Comparison of ENCODE assay signal across 25 mouse cellular contexts in genomic region chr14:58907932-58908331, GRCm38 (mm10).
DNase-seq lines count a peak whose midpoint lies in the region; ATAC-seq and TF ChIP-seq lines count a peak whose summit lies in the region.
"Had no signal": no experiment of that assay in that cellular context is flagged by ENCODE, and none has a peak within 500 bp of the region (broad histone marks: within the 10 kb centered on the region; RNA-seq: fewer than 3 reads in every experiment).

No protein-coding gene starts in this region.

- no peak for TF ChIP-seq CTCF in lung, postnatal 0 days (IDR thresholded peaks at IDR 0.05)

- no peaks in the 10 kb centered on the region for H3K36me3 ChIP-seq in lung, postnatal 0 days (ENCODE audit: insufficient read depth, low read length)
- H3K36me3 ChIP-seq in embryonic facial prominence, embryonic 10.5 days (replicated peaks) = no peaks in the 10 kb centered on the region
- H3K36me3 ChIP-seq: heart, embryonic 13.5 days; hindbrain, embryonic 13.5 days; liver, embryonic 15.5 days had no signal

- WGBS in lung, postnatal 0 days = 53% methylated on average over 3 of the region's 3 CpGs
- 43% methylated on average over 3 of the region's 3 CpGs for WGBS in embryonic facial prominence, embryonic 10.5 days

- no peak overlapping the region for H3K4me3 ChIP-seq in lung, postnatal 0 days (ENCODE audit: low read depth, low read length)
- no peak overlapping the region for H3K4me3 ChIP-seq in embryonic facial prominence, embryonic 10.5 days
- H3K4me3 ChIP-seq: heart, adult 2 months; heart, embryonic 13.5 days; hindbrain, embryonic 13.5 days; layer of hippocampus, adult 2 months; liver, embryonic 15.5 days; megakaryocyte, embryonic 14.5 days had no signal

- no peak overlapping the region for H3K27ac ChIP-seq in lung, postnatal 0 days (ENCODE audit: low read length)
- no peak overlapping the region for H3K27ac ChIP-seq in embryonic facial prominence, embryonic 10.5 days (replicated peaks)
- H3K27ac ChIP-seq: heart, adult 2 months; heart, embryonic 13.5 days; hindbrain, embryonic 13.5 days; layer of hippocampus, adult 2 months; liver, embryonic 15.5 days had no signal

- no peaks in the 10 kb centered on the region for H3K4me1 ChIP-seq in lung, postnatal 0 days (ENCODE audit: insufficient read depth, low read depth, low read length)
- H3K4me1 ChIP-seq in embryonic facial prominence, embryonic 10.5 days = peaks cover 7% of the 10 kb centered on the region; the same call in 1 of the 2 replicates
- H3K4me1 ChIP-seq: heart, embryonic 13.5 days; hindbrain, embryonic 13.5 days; liver, embryonic 15.5 days; megakaryocyte, embryonic 14.5 days had no signal

- no peaks in the 10 kb centered on the region for H3K9me3 ChIP-seq in lung, postnatal 0 days (ENCODE audit: low read length)
- no peaks in the 10 kb centered on the region for H3K9me3 ChIP-seq in embryonic facial prominence, embryonic 10.5 days
- H3K9me3 ChIP-seq: liver, embryonic 15.5 days had no signal

- no peak overlapping the region for H3K4me2 ChIP-seq in lung, postnatal 0 days (replicated peaks; ENCODE audit: low read depth, low read length)
- H3K4me2 ChIP-seq: heart, embryonic 13.5 days; hindbrain, embryonic 13.5 days; liver, embryonic 15.5 days had no signal

- DNase-seq in lung, postnatal 0 days (ENCODE audit: low spot score) = peak; percentile 10
- DNase-seq in lung, postnatal 25 days (ENCODE audit: low spot score) = no peak
- peak; percentile 8 for DNase-seq in embryonic facial prominence, embryonic 10.5 days (ENCODE audit: low spot score)
- DNase-seq in forelimb bud, embryonic 11.5 days (ENCODE audit: low read depth, low spot score) = peak; percentile 72
- DNase-seq in spleen, postnatal 14 days (ENCODE audit: low spot score in 2 of 2) = no peak
- no peak for DNase-seq in right cerebral cortex, postnatal 36 days (ENCODE audit: low spot score in 2 of 2)
- DNase-seq in kidney, adult 9 months = no peak
- DNase-seq: adrenal gland, postnatal 25 days; cerebellum, adult 8-10 months; cerebellum, postnatal 36 days; forebrain, postnatal 0 days; gastrocnemius, postnatal 36 days; heart, adult 2 months; heart, postnatal 14 days; kidney, adult 2 months; kidney, postnatal 10 days; liver; lung, postnatal 36 days; thymus, postnatal 25 days had no signal

- ATAC-seq in lung, postnatal 0 days = no peak; the same call in 1 of the 2 replicates
- ATAC-seq: forebrain, postnatal 0 days; inflammation-experienced regulatory T-cells, adult 6 months had no signal

- no peaks in the 10 kb centered on the region for H3K27me3 ChIP-seq in lung, postnatal 0 days (replicated peaks; ENCODE audit: insufficient read depth, low read length)
- no peaks in the 10 kb centered on the region for H3K27me3 ChIP-seq in embryonic facial prominence, embryonic 10.5 days (replicated peaks; ENCODE audit: low read depth, poor library complexity, severe bottlenecking)
- H3K27me3 ChIP-seq: heart, embryonic 13.5 days; hindbrain, embryonic 13.5 days; liver, embryonic 15.5 days; megakaryocyte, embryonic 14.5 days had no signal

- H3K9ac ChIP-seq in lung, postnatal 0 days (replicated peaks; ENCODE audit: low read depth) = no peak overlapping the region
- H3K9ac ChIP-seq: forebrain, postnatal 0 days; heart, embryonic 13.5 days; hindbrain, embryonic 13.5 days; liver, embryonic 15.5 days had no signal

- TF ChIP-seq EP300 in lung, postnatal 0 days (IDR thresholded peaks at IDR 0.05) = no peak

Comparison
In these comparisons a context has a peak if more than half of its experiments do, and no peak if none do; other contexts are left out.
1. DNase-seq: peak in lung, postnatal 0 days (single experiment), embryonic facial prominence, embryonic 10.5 days (single experiment) and forelimb bud, embryonic 11.5 days (single experiment); none in lung, postnatal 25 days (single experiment), spleen, postnatal 14 days (0 of 2), right cerebral cortex, postnatal 36 days (0 of 2) and kidney, adult 9 months (single experiment).